Mouse (Mus musculus): Measurements from ENCODE around the gene Polr3c. TPM values are rescaled to one million over a fixed set of nuclear protein-coding genes. Genes with fewer than 3 reads are reported as not detected.
"Not testable (repeated sequence)": the region's sequence is repeated elsewhere in the genome, so short reads cannot be mapped to it uniquely, and the experiment has no call there.

Polr3c gene
- total RNA-seq, 2 experiments from 2014 or later, result 23.1 to 25.2 TPM

DNA sequence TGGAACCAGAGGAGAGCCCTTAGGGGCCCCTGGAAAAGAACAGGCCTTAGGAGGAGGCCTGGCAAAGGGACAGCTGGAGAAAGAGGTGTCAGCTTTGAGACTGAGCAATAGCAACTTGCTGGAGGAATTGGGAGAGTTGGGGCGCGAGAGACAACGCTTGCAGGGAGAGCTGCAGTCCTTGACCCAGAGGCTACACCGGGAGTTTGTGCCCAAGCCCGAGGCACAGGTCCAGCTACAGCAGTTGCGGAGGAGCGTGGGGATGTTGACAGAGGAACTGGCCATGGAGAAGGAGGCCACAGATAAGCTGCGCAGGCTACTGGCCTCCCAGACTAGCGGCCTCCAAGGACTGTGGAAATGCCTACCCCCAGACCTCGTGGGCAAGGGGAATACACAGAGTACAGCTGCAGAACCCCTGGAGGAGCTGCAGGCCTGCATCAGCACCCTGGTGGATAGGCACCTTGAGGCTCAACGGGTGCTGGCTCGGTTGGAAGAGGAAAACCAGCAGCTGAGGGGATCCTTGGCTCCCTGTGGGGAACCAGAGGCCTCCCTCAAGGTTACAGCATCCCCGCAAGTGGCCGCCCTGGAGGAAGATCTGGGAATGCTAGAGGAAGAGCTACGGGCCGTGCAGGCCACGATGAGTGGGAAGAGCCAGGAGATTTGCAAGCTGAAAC is 43.1 kb downstream of the Polr3c start:
- intact Hi-C loops (cut with DNase I), result no loop called here
- DNase-seq (ENCODE audit: low spot score), result no peak

DNA sequence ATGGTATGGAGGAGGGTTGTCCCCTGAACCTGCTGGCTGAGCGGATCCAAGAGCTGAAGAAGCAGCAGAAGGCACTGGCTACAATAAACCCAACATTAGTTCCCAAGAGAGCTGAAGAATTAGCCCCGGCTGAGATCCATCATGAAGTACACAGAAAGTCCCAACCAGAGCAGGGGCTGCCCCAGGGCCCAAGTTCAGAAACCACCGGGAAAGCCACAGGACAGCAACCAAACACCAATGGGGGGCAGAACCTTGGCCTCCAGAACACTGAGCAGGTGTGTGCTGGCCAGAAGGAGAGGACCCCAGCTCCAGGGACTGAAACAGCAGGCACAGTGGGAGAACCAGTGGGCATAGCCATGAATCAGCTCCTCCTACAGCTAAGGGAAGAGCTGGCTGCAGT is 43.9 kb downstream of the Polr3c start:
- no peak for DNase-seq (ENCODE audit: low spot score)
- intact Hi-C loops (cut with DNase I), result no loop called here

DNA sequence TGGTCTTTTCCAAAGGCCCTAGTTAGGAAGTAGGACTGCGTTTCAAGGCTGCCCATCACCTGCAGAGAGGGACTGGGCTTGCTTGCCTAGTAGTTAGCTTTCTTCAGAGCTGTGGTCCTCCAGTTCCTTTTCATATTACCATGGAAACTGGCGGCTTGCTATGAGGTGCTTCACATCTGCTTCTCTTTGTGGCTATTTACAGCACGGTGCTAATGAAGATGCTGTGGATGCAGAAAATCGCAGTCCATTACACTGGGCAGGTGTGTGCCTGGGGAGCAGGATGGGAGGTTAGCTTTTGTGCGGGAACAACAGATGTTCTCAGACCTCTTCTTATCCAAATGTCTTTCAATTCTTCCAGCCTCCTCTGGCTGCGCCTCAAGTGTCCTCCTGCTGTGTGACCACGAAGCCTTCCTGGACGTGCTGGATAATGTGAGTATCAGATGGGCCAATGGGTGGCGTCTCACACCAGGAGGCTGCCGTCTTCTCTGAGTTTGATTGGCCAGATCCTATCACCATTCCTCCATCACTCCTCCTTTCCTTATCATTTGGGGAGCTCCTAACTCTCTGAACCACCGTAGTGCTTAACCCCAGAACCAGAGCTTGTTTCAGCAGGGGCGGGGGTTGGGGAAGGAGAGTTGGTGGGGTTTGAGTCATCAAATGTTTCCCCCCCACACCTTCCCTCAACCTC is 47.0 kb downstream of the Polr3c start:
- no peak for DNase-seq (ENCODE audit: low spot score)
- intact Hi-C loops (cut with DNase I), result no loop called here

DNA sequence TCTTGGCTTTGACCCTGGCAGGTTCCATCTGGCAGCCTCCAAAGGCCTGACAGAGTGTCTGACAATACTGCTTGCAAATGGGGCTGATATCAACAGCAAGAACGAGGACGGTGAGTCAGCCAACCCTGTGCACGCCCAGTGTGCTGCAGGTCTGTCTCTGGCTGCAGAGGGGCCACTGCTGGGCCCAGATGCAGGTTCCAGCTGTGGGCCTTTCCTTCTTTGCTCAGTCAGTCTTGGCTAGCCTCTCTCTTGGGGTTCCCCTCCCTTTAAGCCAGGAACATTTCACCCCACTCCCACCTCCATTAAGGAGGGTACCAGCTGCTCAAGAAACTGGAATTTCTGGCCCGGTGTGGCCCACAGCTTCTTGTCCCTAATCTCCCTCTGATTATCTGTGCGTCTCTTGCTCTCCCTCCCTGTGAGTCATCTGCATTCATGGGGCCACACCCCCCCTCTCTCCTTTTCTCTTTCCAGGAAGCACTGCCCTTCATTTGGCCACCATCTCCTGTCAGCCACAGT is 48.2 kb downstream of the Polr3c start:
- intact Hi-C loops (cut with DNase I), result no loop called here
- no peak for DNase-seq (ENCODE audit: low spot score)

DNA sequence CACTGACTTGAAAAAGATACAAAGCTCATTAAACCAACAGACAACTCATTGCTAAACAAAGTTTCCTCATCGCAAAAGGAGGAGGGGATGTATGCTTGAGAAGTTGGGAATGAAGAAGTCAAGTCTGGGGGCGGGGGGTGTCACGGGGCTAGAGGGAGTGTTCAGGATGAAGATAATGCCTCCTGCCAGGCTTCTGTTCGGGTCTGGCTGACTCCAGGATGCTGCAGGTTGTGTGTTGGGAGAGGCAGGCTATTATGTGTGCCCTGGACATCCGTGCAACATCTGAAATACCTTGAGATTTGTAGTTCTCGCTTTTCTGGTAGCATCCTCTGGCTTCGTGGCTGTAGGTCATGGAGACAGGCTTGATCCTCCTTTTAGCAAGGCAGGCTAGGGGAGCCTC is 49.0 kb downstream of the Polr3c start:
- no peak for DNase-seq (ENCODE audit: low spot score)
- intact Hi-C loops (cut with DNase I), result no loop called here

DNA sequence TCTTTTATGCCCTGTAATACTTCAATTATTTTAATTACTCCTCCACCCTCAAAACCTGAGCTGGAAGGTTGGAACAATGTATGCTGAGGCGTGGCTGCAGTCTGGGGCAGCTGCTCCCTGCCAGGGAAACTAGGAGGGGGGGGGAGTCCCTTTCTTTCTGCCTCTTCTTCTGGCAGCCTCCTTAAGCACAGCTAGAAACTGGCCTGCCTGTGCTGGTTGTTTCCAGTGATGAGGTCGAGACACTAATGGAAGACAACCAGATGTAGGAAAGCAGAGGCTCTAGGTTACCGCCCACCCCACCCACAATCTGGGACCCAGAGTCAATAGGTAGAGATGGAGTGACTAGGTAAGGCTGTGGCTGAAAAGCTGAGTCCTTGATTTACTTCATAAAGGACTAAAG is 51.7 kb downstream of the Polr3c start:
- no peak for DNase-seq (ENCODE audit: low spot score)
- intact Hi-C loops (cut with DNase I), result no loop called here

DNA sequence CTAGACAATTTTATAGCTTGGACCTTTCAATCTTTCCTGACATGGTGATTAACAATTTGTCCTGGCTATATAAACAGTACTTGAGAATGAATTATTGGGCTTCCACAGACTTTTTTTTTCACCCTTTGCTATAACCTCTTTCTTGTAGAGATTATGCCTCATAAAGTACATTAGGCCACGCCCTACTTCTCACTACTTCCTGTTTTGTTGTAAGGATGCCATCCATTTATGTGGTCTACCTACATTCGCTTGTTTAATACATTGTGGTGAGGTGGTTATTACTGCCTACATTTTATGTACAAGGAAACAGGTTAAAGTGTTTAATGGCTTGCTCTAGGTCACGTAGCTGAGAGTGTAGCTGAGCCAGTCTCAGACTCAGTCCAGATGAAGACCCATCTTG is 52.3 kb downstream of the Polr3c start:
- DNase-seq (ENCODE audit: low spot score), result no peak
- intact Hi-C loops (cut with DNase I), result no loop called here

DNA sequence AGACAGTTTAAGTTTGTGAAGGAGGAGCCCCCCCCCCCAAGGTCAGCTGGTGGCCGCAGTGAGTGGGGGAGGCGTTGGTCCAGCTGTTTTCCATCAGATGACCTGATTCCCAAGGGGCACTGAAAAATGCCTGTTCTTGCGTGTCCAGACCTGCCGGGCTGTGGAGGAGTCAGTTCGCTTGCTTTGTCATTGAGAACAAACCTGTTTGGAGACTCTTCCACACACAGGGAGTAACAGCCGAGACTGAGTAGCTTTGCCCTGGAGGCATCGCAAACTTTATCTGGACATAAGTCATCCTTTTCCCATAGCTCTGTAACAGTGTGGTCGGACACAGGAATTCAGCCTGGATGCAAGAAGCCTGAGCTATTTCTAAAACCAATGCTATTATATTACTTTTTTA is 53.0 kb downstream of the Polr3c start:
- DNase-seq (ENCODE audit: low spot score), result no peak
- intact Hi-C loops (cut with DNase I), result no loop called here

DNA sequence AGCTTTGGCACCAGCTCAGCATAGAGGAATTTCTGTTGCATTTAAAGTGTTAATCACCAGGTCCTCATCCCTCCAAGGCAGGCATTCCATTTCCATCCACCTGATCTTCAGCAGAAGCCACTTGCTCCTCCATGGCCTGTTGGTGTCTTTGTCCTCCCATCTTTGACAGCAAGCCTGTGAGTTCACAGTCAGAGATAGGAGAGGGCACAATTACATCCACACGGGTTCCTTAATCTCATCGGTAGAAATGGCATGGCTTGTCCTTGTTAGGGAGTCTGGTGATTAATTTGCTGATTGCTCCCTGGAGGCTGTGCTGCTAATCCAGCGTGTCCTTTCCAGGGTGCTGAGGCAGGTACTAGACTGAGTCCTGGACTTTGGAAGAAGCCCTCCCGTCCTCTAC is 53.9 kb downstream of the Polr3c start:
- intact Hi-C loops (cut with DNase I), result no loop called here
- DNase-seq (ENCODE audit: low spot score), result no peak

DNA sequence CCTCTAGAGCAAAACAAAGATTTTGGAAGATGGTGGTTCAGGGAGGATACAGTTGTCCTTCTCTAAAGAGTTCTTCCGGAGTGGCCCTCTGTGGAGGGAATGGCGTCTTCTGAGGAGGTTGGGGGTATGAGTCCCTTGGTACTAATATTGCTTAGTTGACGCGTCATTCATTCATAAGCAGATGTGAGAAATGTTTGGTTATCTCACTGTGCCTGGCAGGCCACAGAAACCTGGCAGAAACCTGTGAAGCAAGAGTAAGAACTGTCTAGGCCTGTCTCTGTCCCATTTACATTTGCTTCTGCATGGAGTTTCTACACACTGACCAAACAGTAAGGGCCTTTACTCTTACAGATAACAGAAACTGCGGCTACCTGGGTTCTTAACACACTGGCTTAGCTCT is 55.9 kb downstream of the Polr3c start:
- no peak for DNase-seq (ENCODE audit: low spot score)
- intact Hi-C loops (cut with DNase I), result loop anchor here (2.0 kb wide), 1 partner anchor 21 kb away; no protein-coding TSS in a partner anchor

DNA sequence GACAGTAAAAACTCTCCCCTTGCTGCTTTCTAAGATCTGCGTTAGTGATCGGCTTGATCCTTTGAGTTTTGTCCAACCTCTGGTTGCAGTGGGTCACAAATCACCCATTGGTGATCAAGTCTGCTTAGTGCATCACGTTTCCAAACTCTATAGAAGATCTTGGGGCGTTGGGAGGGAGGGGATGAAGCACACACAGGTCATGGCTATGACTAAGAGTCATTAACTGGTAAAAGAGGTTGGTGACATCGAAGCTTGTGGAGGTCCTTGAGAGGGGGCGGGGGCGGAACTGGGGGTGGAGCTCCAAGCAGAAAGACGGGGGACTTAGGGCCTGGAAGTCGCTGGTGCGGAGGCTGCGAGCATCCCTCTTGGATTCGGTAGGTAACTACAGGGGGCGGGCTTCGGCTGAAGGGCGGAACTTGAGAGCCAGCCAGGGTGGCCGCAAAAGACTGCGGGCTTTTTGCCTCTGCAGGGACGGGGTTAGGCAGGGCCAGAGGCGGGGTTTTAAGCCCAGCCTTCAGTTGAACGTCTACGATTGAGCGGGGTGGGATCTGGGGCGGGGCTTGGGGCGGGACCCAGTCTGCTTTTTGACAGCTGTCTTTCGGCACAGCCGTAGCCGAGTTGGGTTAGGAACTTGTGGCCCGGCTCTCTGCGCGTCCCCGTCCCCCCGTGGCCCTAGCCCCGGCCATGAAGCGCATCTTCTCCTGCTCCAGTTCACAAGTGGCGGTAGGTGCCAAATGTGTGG is 57.5 kb downstream of the Polr3c start, which contains the start of gene Ankrd35:
Gene Ankrd35, plus strand, starts transcription at position 405 of the 742 bp plus-strand sequence.
- intact Hi-C loops (cut with DNase I), result loop anchor here (2.0 to 5.0 kb wide), 2 partner anchors 23 to 37 kb away; partner anchors contain the start of gene Nudt17
- DNase-seq (ENCODE audit: low spot score), result peak; percentile 69

DNA sequence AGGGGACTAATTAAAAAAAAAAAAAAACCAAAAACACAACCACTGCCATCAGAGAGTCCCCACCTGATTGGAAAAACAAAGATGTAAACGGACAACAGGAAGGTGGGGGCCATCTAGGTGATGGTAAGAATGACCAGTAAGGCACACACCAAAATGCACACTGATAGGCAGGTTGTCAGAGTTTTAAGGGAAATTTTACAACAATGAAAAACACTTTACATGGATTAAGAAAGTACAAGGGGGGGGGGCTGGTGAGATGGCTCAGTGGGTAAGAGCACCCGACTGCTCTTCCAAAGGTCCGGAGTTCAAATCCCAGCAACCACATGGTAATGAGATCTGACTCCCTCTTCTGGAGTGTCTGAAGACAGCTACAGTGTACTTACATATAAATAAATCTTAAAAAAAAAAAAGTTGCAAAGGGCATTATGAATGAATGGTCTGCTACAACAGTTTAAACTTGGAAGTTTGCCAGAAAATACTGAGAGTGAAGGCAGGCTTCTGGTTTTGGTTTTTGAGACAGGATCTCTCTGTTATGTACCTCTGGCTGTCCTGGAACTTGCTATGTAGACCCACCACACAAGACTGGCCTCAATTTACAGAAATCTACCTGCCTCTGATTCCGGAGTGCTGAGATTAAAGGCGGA is 58.9 kb downstream of the Polr3c start:
- intact Hi-C loops (cut with DNase I), result loop anchor here (5.0 kb wide), 1 partner anchor 39 kb away; the partner anchor contains the start of gene Nudt17
- no peak for DNase-seq (ENCODE audit: low spot score)

DNA sequence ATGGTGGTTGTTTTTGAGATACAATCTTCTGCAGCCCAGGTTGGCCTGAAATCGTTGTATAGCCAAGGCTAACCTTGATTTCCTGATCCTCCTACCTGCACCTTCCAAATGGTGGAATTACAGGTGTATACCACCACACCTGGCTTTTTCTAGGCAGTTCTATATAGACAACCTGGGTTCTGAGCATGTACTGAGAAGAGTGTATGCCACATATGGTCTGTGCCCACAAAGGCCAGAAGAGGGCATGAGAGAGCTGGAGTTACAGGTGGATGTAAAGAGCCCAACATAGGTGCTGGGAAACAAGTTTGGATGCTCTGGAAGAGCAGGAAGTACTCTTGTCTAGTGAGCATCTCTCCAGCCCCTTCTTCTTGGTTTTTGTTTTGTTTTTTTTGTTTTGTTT is 60.1 kb downstream of the Polr3c start:
- DNase-seq (ENCODE audit: low spot score), result no peak
- intact Hi-C loops (cut with DNase I), result loop anchor here (5.0 kb wide), 1 partner anchor 40 kb away; the partner anchor contains the start of gene Nudt17

DNA sequence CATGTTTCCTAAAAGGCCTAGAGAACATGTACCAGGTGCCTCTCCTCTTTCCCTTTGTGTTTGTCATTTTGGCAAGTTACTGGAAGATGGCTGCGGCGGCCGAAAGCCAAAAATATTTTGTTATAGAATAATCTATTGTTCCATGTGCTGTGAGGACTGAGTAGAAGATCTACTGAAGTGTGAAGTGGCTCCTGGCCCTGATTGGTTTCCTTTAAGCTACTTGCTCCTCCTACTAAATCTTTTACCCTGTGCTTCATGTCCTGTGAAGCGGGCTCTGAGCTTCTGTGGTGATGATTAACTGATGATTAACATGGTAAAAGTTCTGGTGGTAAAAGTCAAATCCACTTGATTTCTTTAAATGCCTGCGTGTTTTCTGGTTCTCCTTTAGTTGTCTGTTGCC is 60.5 kb downstream of the Polr3c start:
- intact Hi-C loops (cut with DNase I), result loop anchor here (5.0 kb wide), 1 partner anchor 40 kb away; the partner anchor contains the start of gene Nudt17
- DNase-seq (ENCODE audit: low spot score), result no peak

DNA sequence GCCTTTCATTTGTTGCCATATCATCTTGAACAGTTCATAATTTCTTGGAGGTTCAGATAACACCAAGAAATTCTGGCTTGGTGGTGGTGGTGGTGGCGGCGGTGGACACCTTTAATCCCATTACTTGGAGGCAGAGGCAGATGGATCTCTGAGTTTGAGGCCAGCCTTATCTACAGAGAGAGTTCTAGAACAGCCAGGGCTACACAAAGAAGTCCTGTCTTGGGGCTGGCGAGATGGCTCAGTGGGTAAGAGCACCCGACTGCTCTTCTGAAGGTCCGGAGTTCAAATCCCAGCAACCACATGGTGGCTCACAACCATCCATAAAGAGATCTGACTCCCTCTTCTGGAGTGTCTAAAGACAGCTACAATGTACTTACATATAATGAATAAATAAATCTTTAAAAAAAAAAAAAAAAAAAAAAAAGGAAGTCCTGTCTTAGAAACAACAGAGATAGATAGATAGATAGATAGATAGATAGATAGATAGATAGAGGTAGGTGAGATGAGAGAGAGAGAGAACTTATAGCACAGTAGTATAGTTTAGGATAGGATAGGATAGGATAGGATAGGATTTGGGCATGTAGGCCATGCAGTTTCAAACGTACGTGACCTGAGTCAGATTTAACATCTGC is 61.6 kb downstream of the Polr3c start:
- intact Hi-C loops (cut with DNase I), result loop anchor here (5.0 kb wide), 1 partner anchor 41 kb away; the partner anchor contains the start of gene Nudt17
- DNase-seq (ENCODE audit: low spot score), result not testable (repeated sequence)

DNA sequence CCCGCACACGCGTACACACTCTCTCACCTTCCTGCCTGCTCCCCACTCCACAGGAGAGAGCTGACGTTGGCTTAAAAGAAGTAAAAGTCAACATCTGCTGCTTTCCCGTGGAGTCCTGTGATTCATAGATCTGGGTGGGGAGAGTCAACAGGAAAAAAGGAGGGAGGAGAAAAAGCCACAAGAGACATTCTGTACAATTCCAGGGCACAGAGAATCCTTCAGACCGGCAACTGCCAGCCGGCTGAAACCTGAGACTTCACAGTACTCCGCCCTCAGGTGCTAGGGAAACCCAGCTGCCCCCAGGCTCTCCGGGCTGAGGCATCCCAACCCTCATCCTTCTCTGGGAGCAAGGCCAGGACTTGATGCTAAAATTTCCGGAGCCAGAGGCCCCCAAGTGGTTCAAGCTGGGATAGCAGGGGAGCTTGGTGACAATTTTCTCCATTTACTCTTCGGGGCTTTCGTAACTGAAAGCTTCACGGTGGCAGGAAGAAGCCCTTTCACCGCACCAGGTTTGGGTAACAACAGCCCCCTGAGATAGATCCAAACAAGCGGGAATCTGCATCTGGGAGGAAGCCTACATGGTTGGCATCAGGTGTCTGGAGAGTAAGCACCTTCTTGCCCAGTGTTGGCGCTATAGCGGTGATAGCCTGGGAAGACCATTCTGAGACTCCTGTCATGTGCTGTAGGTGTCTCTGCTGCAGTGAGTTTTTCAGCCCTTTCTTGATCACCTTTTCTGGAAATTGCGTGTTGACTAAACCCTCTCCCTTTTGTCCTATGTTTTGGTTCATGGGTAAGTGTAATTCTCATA is 63.8 kb downstream of the Polr3c start:
- intact Hi-C loops (cut with DNase I), result no loop called here
- peak; percentile 59 for DNase-seq (ENCODE audit: low spot score)

DNA sequence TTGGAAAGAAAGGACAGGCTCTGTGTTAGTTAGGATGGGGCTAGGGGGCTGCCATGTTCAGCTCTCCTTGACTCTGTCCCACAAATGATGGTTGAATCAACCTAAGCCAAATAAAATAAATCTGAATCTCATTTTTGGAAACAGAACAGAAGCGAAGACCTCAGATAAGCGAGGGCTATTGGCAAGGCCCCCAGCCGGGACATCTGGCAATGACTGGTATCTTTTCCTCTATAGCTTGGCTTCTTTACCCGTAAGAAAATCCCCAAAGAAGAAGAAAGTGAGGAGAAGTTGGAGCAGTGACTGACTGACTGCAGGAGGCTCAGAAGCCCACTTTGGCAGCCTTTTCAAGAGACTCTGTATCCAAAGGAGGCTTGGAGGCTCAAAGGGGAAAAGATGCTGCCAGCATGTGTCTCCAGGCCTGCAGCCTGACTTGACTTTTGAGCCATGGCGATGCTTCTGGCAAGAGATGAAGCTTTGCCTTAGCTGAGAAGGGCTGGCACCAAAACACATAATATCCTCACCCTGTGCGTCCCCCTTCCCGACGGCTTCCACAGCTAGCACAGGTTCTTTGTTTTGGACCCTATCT is 64.6 kb downstream of the Polr3c start:
- DNase-seq (ENCODE audit: low spot score), result no peak

More for the DNA sequence above, 64.6 kb downstream of the Polr3c start:
- intact Hi-C loops (cut with DNase I), result no loop called here

All from heart, postnatal 25 days (tissue).